Mouse (Mus musculus) monocyte, adult 2 months (primary cell): Measurements from ENCODE around the gene Gpatch3.

ENCODE experiments used
- DNase-seq, 2 experiments: peaks; one replicate each; pipeline ENCODE4 v3.0.0; 2022; ENCODE audit warnings: low spot score in 2 of 2, low read depth in 1 of 2

Gpatch3 gene

DNA sequence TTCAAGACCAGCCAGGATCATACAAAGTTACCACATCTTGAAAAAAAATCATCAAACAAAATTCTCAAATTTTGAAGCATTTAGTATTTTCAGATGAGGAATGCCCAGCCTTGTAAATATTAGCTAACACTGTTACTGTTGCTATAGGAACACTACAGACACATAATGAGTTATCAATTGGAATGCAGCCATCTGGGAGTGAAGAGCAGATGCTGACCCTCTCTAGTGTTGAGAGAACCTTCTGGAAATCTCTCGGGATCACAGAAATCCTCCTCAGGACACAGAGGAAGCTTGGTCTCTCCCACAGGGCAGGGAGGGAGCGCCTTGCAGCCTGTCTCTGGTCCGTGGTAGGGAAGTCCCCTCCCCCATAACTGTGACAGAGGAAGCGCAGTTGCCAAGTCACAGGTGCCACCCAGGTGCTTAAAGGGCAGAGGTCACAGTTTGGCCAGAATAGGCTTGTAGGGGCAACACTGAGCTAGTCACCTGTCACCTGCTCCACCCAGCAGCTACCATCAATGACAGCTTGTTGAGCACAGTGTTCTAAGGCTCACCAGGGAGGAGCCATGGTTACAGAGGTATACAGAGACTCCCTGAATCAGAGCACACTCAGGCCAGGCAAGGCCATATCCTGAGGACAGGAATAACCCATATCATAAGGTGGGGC lies 45.1 kb downstream of the Gpatch3 start:
- no peak for DNase-seq

DNA sequence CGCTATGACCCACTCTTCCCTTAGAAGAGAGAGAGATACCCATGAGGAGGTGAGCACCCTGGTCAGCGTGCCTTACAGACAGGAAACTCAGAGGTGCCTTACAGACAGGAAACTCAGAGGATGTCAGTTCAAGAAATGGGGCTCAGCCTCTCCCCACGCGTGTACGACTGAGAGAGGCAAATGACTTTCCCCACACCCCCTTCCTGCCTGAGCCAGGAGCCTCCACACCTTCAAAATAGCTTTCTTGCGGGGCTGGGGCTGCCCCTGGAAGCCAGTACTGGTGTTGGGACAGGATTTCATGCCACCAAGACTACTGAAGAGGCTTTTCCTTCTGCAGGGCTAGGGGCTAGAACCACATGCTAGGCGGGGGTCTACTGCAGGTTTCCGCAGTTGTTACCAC lies 46.1 kb downstream of the Gpatch3 start:
- DNase-seq = no peak

DNA sequence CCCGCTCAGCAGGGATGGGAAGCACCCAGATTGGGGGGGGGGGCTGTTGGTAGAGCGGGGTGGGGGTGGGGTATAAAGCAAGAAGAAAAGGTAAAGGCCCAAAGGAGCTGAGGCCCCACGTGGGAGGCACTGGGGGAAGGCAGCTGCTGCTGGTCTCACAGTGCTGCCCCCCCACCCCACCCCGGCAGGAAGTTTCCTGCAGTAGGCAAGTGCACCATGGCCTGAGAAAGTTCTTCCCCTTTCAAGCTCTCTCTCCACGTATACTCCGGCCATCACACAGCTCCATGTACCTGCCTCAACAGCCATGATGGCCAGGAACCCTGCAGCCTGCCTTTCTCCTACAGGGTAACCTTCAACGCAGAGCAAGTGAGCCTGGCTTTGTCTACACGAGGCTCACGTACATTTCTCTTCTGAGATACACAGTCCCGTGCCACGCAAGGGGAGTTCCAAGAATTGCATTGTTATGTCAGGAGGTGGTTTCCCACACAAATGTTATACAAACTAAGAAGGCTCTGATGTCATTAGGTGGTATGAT lies 47.7 kb downstream of the Gpatch3 start:
- DNase-seq = peak in 1 of 2 experiments; percentile 43

DNA sequence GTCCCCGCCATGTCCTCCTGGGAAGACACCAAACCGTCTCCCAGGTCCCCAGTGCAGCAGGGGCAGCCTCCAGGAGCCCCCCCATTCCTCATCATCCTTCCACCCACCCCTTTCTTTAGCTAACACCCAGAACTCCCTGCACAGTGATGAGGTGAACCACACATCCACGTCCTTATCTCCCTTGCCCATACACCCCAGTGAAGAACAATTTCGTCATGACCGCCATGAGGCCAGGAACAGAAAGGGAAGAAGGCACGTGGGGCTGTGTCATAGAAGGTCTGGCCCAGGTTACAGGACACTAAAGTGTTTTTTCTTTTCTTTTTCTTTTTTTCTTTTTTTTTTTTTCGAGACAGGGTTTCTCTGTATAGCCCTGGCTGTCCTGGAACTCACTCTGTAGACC lies 50.3 kb downstream of the Gpatch3 start:
- no peak for DNase-seq

GRCm38 (mm10) chr4:133625621-133626071 lies 51.1 kb downstream of the Gpatch3 start:
- DNase-seq = no peak

DNA sequence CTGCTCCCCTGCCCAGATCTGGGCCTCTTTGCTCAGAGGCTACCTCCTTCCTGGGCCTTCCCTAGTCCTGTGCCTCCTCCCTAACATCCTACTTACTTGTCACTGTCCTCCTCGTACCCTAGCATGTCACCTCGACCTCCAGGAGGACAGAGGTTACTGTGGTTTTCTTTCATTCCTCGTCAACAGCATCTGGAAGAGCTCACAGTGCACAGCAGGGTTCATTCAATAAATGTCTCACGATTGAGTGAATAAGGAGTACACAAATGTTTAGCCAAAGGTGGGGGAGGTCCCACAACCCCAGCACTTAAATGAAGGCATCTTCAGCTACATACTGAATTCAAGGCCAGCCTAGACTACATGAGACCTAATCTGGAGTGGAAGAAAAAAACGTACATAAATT lies 51.7 kb downstream of the Gpatch3 start:
- no peak for DNase-seq

- no peak for DNase-seq
Measured at GRCm38 (mm10) chr4:133626621-133627020, 52.1 kb downstream of the Gpatch3 start.

- no peak for DNase-seq
Measured at GRCm38 (mm10) chr4:133627039-133627438, 52.5 kb downstream of the Gpatch3 start.

DNA sequence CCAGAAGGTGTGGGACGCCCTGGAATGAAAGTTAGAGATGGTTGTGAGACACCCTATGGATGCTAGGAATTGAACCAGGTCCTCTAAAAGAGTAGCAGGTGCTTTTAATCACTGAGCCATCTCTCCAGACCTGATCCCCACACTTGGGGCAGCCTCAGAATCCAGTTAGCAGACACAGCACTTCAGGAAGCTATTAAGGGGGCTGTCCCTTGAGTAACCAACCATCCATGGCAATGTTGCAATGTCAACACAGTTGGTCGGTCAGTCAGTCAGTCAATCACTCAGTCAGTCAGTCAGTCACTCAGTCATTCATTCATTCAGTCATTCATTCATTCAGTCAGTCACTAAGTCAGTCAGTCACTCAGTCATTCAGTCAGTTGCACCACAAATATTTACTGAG lies 54.0 kb downstream of the Gpatch3 start:
- no peak for DNase-seq

GRCm38 (mm10) chr4:133629191-133629590 lies 54.6 kb downstream of the Gpatch3 start:
- no peak for DNase-seq

GRCm38 (mm10) chr4:133630326-133630920 lies 55.9 kb downstream of the Gpatch3 start:
- no peak for DNase-seq

DNA sequence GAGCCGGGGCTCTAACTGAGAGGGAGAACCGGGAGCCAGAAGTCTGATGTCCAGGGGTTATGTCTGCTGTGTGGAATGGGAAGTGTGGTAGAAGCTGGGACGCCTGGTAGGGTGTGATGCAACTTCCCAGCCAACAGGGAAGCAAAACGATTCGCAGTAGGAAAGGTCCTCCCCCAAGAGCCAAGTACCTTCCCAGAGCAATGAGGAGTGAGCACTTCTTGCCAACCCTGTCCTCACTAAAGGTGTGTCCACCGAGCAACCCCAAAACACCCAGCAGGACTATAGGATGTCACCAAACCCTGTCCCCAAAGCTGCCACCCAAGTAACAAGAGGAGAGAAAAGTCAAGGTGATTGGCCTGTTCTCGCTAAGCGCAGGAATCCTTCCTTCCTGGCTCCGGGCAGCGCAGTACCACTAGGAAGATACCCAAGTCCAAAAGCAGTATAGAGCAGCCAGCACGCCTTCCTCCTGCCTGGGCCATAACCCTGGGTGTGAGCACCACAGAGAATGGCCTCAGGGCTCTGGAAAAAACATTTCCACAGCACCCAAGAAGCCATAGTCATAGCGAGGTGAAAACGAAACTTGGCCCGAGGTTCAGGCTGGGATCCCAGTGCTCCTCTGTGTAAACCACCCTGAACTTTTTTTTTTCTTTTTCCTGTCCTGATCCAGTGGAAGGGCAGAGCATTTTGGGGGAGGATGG lies 56.7 kb downstream of the Gpatch3 start:
- peak in 1 of 2 experiments; percentile 20 for DNase-seq

GRCm38 (mm10) chr4:133631769-133632411 lies 57.3 kb downstream of the Gpatch3 start:
- no peak for DNase-seq

GRCm38 (mm10) chr4:133632483-133633327 lies 58.2 kb downstream of the Gpatch3 start:
- no peak for DNase-seq

DNA sequence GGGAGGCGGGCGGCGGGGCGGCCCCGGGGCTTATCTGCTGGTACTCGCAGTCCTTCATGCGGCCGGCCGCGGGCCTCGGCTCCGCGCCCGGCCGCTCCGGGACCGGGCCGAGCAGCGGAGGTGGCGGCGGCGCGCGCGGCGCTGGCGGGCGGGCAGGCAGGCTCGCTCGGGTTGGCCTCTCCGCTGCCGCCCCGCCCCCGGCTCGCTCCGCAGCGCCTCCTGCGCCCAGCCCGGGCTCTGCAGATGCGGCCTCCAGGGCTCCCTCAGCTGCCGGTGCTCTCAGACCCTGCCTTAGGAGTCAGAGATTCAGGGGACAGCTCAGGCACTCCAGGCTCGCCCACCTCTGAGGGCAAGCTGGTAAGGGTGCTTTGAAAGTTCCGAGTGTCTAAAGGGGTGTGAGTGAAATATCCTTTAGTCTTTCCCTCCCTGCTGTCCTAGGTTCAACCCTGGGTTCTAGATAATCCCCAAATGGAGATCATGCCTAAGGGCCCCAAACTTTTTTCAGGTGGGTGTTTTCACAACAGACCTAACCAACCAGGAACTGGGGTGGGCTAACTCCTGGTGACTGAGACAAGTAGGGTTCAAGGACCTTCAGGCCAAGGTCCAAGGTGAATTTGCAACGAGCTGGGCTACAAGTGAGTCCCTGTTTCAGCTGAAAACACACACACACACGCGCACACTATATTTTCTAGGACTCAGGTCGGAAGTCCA lies 58.9 kb downstream of the Gpatch3 start:
- peak; percentile 58 to 83 for DNase-seq
